Mouse (Mus musculus): Measurements from ENCODE around the gene Spsb2.

Gene Spsb2

GRCm38 (mm10) chr6:124814858-124815774, 6.7 kb downstream of the Spsb2 start:
- DNase-seq (ENCODE audit: inconsistent age in 2 of 2, low spot score in 1 of 2) = peak; percentile 14 to 35

DNA sequence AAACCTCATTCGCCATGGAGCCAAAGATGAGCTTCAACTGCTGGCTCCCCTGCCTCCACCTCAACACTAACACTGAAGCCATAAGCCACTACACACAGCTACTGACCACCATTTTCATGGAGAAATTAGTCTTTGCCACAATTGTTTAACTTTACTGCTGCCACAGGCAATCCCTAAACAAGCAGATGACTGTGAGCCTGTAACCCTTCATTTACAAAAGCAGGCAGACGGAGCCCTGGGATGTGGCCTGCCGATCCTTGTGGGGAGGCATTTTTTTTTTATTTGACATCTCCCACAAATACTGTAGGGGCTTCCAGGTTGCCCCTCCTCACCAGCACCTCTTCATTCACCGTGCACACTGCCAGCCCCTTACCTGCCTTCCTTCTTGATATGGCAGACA, 8.2 kb downstream of the Spsb2 start:
- peak; percentile 2 to 22 for DNase-seq (ENCODE audit: inconsistent age in 2 of 2, low spot score in 1 of 2)

- DNase-seq (ENCODE audit: inconsistent age in 2 of 2, low spot score in 1 of 2) = peak; percentile 4 to 27
Observed at GRCm38 (mm10) chr6:124817125-124817524, 8.7 kb downstream of the Spsb2 start.

DNA sequence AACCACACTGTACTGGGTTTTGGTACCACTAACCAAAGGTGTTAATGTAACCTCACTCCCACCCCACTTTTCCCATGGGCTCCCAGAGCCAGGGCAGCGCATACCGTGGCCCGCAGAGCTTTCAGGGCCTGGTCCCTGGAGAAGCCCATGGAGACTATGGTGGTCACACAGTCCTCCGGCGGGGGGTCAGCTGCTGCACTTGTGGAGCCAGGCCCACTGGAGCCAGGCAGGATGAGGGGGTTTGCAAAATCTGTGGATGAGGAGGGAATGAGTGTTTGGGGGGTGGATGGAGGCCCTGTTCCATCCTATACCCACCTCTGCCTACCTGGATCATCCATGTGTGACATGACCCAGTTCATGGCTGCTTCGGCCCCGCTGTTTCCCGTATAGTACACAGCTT, 9.1 kb downstream of the Spsb2 start:
- no peak for DNase-seq (ENCODE audit: inconsistent age in 2 of 2, low spot score in 1 of 2)

GRCm38 (mm10) chr6:124817971-124818370, 9.5 kb downstream of the Spsb2 start:
- DNase-seq (ENCODE audit: inconsistent age in 2 of 2, low spot score in 1 of 2) = peak; percentile 6 to 30

DNA sequence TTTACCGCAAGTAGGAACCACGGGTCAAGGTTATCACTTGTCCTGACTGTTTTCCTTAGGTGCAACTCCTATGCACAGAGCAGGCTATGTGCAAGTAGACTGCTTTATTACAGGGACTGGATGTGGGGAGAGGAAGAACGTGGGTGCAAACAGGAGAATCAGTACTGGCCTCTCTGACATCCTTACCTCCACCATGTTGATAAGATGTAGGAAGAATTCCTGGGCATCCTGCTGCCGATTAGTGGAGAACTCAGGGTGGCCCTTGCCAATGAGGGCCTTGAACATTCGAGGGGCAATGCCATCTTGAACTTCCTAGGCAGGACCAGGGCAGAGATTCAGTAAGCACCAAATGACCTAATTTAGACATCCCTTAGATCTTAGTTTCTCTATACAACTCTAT, 12.4 kb downstream of the Spsb2 start:
- DNase-seq (ENCODE audit: inconsistent age in 2 of 2, low spot score in 1 of 2) = peak in 1 of 2 experiments; percentile 16

DNA sequence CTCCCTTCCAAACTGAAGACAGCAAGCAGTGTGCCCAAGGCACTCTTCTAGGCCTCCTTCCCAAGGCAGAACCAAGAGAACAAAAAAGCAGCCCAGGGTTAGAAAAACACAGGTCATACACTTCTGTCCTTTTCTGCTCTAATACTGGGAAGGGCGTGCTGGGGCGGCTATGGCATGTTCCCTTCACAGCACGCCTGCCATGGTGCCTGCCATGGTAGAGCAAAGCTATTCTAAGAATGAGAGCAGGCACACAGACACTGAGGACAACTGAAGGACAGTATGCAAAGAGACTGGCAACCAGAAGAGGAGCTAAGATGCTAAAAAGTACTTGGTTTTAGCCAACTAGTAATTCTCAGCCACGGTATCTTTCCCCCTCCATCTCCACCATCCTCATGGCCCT, 13.6 kb downstream of the Spsb2 start:
- DNase-seq (ENCODE audit: inconsistent age in 2 of 2, low spot score in 1 of 2) = no peak

GRCm38 (mm10) chr6:124828101-124828592, 19.7 kb downstream of the Spsb2 start:
- DNase-seq (ENCODE audit: inconsistent age in 2 of 2, low spot score in 1 of 2) = peak; percentile 73 to 85

- DNase-seq (ENCODE audit: inconsistent age in 2 of 2, low spot score in 1 of 2) = peak; percentile 99 to 100
Observed at GRCm38 (mm10) chr6:124828868-124829798, 20.7 kb downstream of the Spsb2 start, which contains the start of the genes Usp5 and Cdca3. Usp5 (minus strand) TSS chr6:124829484. Cdca3 (plus strand) TSS chr6:124829547.

DNA sequence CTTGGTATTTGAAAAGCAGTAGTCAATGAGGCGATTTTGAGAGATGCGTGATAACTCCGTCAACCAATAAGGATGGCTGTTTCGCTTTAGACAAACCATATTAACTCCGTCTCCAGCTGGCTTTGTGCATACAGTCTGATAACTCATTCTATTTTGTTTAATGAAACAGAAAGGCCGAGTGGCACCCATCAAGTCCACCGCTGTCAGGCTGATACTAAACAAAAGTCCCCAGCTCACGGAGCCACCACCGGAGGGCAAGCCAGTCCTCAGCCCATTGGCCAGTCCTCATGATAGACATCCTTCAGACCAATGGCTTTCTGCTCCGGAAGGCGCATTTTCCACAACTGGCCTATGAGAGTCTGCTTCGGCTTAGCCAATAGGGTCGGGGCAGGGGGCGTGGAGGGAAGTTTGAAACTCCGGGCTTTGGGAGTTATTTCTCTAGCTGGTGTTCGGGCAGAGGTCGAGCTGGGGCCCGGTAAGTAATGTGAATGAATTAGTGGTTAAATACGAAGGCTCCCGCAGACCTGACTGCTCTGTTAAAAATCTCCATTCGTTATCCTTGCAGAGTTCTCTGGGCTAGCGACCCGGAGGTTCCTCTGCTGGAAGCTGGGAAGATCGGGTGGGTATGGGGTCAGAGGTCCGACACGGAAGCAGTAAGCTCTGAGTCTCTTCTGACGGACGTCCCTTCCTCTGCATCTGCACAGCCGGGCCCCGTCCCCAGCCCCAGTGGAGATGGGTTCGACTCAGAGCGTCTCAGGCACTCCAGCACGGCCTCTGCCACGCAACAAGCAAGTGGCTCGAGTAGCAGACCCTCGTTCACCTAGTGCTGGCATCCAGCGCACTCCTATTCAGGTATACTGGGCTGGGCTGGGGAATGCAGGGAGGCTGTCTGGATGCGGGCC, 21.6 kb downstream of the Spsb2 start:
- DNase-seq (ENCODE audit: inconsistent age in 2 of 2, low spot score in 1 of 2) = peak; percentile 94 to 98

DNA sequence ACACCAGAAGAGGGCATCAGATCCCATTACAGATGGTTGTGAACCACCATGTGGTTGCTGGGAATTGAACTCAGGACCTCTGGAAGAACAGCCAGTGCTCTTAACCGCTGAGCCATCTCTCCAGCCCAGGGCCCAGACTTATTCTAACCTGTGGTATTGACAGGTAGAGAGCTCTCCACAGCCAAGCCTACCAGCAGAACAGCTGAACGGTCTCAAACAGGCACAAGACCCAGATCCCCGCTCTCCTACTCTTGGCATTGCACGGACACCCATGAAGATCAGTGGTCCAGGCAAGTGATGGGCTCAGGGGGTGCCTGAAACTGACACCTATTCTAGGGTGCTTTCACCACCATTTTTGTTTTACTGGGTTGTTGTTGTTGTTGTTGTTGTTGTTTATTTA, 22.7 kb downstream of the Spsb2 start:
- DNase-seq (ENCODE audit: inconsistent age in 2 of 2, low spot score in 1 of 2) = peak in 1 of 2 experiments; percentile 42

DNA sequence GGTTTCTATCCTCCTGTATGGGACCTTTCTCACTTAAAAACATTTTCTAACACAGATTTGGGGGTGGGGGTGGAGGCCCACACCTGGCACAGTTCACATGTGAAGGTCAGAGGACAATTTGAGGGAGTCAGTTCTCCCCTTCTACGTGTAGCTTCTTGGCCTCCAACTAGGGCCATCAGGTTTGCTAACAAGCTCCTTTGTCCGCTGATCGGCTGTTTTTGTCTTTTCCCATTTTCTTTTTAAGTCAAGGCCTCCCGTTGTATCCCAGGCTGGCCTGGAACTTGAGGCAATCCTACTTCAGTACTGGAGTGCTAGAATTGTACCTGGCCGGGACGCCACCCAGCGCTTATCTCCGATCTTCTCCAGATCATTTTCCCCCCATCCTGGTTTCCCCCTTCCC, 23.2 kb downstream of the Spsb2 start:
- DNase-seq (ENCODE audit: inconsistent age in 2 of 2, low spot score in 1 of 2) = no peak

DNA sequence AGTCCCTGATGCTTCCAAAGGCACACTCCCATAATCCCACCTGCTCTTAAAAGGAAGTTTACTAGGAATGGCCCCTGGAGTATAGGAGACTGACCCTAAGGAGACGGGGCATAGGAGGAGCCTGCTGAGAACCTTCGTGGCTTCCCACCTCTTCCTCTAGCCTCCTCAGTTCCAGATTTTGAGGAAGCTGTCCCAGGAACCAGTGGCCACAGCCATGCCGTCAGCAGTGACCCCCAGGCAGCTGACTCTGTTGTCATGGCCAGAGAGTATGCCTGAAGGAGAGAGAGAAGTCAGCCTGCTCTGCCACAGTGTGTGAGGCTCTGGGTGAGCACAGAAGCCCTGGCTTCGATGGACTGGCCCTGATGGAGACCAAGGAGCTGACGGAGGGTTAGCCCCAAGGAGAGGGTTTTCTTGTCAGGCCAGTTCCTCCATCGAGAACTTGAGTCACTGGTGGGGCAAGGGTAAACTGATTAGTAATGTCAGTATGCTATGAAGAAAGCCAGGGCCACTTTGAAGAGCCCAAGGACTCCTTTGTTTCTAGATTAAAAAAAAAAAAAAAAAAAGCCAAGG, 26.1 kb downstream of the Spsb2 start:
- DNase-seq (ENCODE audit: inconsistent age in 2 of 2, low spot score in 1 of 2) = peak in 1 of 2 experiments; percentile 67

DNA sequence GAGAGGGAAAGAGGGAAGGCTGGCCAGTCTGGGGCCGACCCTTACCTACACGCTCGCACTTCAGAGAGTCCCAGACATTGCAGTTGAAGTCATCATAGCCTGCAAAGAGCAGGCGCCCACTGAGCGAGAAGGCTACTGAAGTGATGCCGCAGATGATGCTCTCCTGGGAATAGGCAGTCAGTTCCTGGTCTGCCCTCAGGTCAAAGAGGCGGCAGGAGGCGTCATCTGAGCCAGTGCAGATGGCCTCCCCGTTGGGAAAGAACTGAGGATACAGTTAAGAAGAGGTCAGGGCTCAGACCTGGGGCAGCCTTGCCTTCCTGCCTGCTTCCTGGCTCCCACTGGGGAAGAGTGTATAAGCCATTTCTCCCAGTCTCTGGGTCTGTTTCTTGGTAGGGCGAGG, 27.1 kb downstream of the Spsb2 start:
- DNase-seq (ENCODE audit: inconsistent age in 2 of 2, low spot score in 1 of 2) = peak in 1 of 2 experiments; percentile 25

GRCm38 (mm10) chr6:124836411-124836810, 27.9 kb downstream of the Spsb2 start:
- peak in 1 of 2 experiments; percentile 23 for DNase-seq (ENCODE audit: inconsistent age in 2 of 2, low spot score in 1 of 2)

GRCm38 (mm10) chr6:124839805-124840204, 31.3 kb downstream of the Spsb2 start:
- peak in 1 of 2 experiments; percentile 38 for DNase-seq (ENCODE audit: inconsistent age in 2 of 2, low spot score in 1 of 2)

DNA sequence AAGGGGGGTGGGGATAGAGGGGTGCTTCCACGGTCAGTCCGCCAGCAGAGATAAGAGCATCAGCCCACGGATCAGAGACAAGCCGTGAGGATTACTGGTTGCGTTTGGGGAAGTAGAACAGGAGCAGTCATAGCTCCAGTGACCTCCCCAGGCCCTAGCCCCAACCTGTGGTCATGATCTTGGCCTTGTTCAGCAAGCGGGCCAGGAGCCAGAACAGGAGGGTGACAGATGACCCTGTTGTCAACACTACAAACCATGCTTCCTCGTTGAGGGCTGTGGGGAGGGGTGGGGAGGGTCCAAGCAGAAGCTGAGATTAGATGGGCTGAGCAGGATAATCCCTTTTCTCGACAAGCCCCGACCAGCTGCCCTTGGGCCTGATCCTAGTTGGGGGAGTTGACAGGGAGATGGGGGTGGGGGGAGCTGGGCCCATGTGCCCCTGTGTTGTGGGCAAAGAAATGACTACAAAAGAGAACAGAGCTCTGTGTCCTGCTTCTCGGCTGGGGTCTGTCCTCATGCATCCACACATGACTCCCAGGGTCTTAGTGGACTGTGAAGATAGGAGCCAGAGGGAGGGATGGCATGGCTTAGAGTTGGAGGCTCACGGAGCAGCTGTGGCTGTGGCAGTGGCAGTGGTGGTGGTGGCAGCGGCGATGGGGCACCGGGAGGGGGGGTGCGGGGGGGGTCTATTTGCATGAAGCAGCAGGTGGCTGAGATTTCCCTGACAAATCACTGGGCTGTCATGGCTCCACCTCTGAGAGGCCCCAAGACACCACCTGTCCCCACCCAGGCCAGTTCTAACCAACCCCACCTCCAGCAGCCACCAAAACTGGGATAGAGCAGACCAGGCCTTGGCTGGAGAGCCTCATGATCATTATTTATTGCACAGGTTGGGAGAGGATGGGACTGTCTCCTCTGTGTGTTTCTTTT, 32.0 kb downstream of the Spsb2 start, which contains the start of gene Gnb3:
Gnb3 (minus strand) TSS at position 35 of the 927 bp plus-strand sequence.
- peak in 1 of 2 experiments; percentile 72 for DNase-seq (ENCODE audit: inconsistent age in 2 of 2, low spot score in 1 of 2)

DNA sequence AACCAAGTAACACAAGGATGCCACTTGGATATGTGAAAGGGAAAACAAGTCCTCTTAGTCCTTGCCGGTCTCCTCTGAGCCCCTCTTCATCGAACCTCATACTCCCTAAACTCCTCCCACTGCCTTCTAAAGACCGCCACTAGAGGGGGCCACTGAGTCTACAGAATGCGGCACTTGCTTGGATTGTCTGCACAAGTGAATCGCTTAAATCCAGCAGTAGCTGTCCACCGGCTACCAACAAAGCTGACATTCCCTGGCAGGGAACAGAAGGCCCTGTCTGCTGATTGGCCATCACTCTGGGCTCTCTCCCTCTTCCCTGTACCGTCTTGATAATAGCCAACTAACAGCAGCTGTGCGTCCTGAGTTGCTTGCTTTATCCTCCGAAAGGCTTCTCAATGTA, 38.8 kb downstream of the Spsb2 start:
- peak; percentile 87 to 97 for DNase-seq (ENCODE audit: inconsistent age in 2 of 2, low spot score in 1 of 2)

DNA sequence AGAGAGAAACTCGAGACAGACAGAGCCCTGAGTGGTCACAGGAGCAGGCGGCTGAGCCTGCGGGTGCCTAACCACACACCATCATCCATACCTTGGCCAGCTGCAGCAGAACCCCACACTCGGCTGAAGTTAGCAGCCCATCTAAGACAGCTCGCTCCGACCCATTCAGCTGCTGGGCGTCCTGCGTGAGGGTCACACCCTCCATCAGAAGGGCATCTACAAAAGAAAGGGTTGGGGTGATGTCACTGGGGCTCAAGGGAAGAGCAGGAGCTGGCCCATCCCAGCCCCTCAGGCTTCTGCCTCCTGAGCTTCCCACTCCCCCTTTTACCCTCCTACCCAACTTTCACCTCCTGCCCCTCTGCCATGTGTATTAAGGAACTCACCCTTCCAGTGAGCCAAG, 42.1 kb downstream of the Spsb2 start:
- DNase-seq (ENCODE audit: inconsistent age in 2 of 2, low spot score in 1 of 2) = no peak
